Mouse (Mus musculus) forebrain, postnatal 0 days (tissue): Measurements from ENCODE around the gene Otud3. TPM values are rescaled to one million over a fixed set of nuclear protein-coding genes. Genes with fewer than 3 reads are reported as not detected.

ENCODE experiments used
- ATAC-seq: fragments of 200-750 bp; cut with Nextera tagmentation; 2 replicates; pipeline ENCODE4 v1.8.0; 2017; ENCODE audit warnings: mild to moderate bottlenecking, moderate library complexity
- DNase-seq: peaks from one replicate; pipeline ENCODE4 v3.0.0-alpha.2; 2015
- H3K27ac ChIP-seq: fragments of 300-500 bp; sonication (generic); 2 replicates; pipeline ENCODE4 v1.5.1; 2014; ENCODE audit warnings: low read depth, mild to moderate bottlenecking, antibody characterized with exemption, low read length, moderate library complexity, mixed read lengths
- H3K27me3 ChIP-seq: fragments of 300-500 bp; sonication (generic); 2 replicates; pipeline ENCODE4 v1.6.1; 2014; ENCODE audit warnings: mild to moderate bottlenecking, low read length, mixed read lengths; ENCODE audit not compliant: insufficient read depth
- H3K36me3 ChIP-seq: fragments of 300-500 bp; sonication (generic); 2 replicates; pipeline ENCODE4 v1.6.1; 2014; ENCODE audit warnings: mild to moderate bottlenecking, moderate library complexity; ENCODE audit not compliant: insufficient read depth
- H3K4me1 ChIP-seq: fragments of 300-500 bp; sonication (generic); 2 replicates; pipeline ENCODE4 v1.6.1; 2014; ENCODE audit warnings: antibody characterized with exemption; ENCODE audit not compliant: insufficient read depth
- H3K4me2 ChIP-seq: fragments of 300-500 bp; sonication (generic); 2 replicates; pipeline ENCODE4 v1.6.1; 2014; ENCODE audit warnings: low read depth, mild to moderate bottlenecking, moderate library complexity
- H3K4me3 ChIP-seq: fragments of 300-500 bp; sonication (generic); 2 replicates; pipeline ENCODE4 v1.5.1; 2014; ENCODE audit warnings: low read depth, low read length, mixed read lengths
- H3K9ac ChIP-seq: fragments of 300-500 bp; sonication (generic); 2 replicates; pipeline ENCODE4 v1.6.1; 2014; ENCODE audit warnings: mild to moderate bottlenecking
- H3K9me3 ChIP-seq: fragments of 300-500 bp; sonication (generic); 2 replicates; pipeline ENCODE4 v1.6.1; 2016; ENCODE audit warnings: low read length
- CTCF ChIP-seq: sonication (generic); IDR thresholded peaks from 2 replicates; pipeline ENCODE4 v1.5.1; 2016; ENCODE audit warnings: antibody characterized with exemption, control low read depth, low read depth
- WGBS: fragments of 180-500 bp; shearing (Covaris S2); extraction: QIAGEN DNeasy Blood & Tissue Kit; methylation state at CpG from one replicate; pipeline ENCODE4 v1.1.7; 2014; 5-methylcytosine and 5-hydroxymethylcytosine counted together
- polyA plus RNA-seq: library from polyadenylated mRNA; unstranded; fragments of >200 nt; fragmentation: Nextera tagmentation; extraction: Ambion mirVana; gene quantifications from 2 replicates; pipeline ENCODE4 v1.2.1, GENCODE M21; 2015
- total RNA-seq: library from RNA; depleted of rRNA; stranded (reverse); fragments of >200 nt; gene quantifications from 2 replicates; pipeline ENCODE4 v1.2.3, GENCODE M21; 2014; rRNA removed

The Otud3 gene
- 10.5 and 13.1 TPM in 2 replicates for total RNA-seq
- 2.6 and 2.8 TPM in 2 replicates for polyA plus RNA-seq

- Histone ChIP-seq H3K4me3 (peak within 1 kb of the TSS; percentile 96), H3K27ac (peak within 1 kb of the TSS; percentile 64), H3K4me2 (peak within 1 kb of the TSS; percentile 91), H3K9me3 (no peaks in the 10 kb centered on the region), H3K9ac (peak within 1 kb of the TSS; percentile 78), H3K4me1 (peaks cover 12% of the 10 kb centered on the region), H3K36me3 (no peaks in the 10 kb centered on the region), H3K27me3 (no peaks in the 10 kb centered on the region)
- WGBS = under 1% methylated on average over 39 of the region's 39 CpGs
- ATAC-seq = peak; percentile 97
- peak; percentile 85 for TF ChIP-seq CTCF
- DNase-seq = peak; percentile 96
These were observed at the start of gene Otud3 for GRCm38 (mm10) chr4:138913797-138914196. Gene Otud3, minus strand, starts transcription at chr4:138913945.

DNA sequence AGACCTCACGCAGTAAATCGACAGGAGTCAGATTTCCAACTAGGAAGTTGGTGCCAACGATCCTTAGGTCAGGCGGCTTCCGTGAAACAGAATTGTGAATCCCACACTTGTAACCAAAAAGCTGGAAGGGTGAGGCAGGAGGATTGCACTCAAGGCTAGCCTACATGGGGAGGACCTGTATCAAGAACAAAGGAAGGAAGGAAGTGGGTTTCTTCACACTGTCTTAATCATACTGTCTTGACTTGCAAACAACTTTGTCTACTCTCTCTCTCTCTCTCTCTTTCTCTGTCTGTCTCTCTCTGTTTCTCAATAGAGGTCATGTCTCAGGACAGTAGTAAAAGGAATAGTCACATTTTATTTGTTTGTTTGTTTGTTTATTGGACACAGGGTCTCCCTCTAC lies 49.0 kb upstream of the Otud3 start:
- no peaks in the 10 kb centered on the region for H3K4me1 ChIP-seq
- TF ChIP-seq CTCF = no peak
- H3K4me2 ChIP-seq = no peak overlapping the region
- H3K9me3 ChIP-seq = no peaks in the 10 kb centered on the region
- H3K27ac ChIP-seq = no peak overlapping the region
- no peak overlapping the region for H3K4me3 ChIP-seq
- H3K9ac ChIP-seq = no peak overlapping the region
- ATAC-seq (no peak), DNase-seq (no peak)
- 92% methylated on average over 5 of the region's 5 CpGs for WGBS
- H3K36me3 ChIP-seq = no peaks in the 10 kb centered on the region
- H3K27me3 ChIP-seq = no peaks in the 10 kb centered on the region

DNA sequence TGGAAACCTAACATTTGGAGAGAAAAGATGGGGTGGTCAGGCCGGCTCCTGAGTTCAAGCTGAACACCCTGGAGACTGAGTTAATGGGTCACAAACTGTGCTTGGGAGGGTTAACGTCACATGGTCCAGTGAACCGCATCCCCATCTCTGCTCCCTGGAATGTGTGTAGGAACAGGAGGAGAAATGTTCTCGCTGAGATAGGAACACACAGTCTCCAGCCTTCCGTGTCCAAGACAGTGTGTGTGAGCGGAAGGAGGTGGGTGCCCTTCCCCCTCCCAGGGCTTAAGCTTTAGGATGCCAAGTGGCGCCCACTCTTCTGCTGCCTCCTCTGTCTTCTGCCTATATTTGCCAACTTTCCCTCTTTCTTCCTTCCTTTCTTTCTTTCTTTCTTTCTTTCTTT lies 46.2 kb upstream of the Otud3 start:
- no peaks in the 10 kb centered on the region for H3K9me3 ChIP-seq
- H3K9ac ChIP-seq = no peak overlapping the region
- 74% methylated on average over 7 of the region's 7 CpGs for WGBS
- no peaks in the 10 kb centered on the region for H3K36me3 ChIP-seq
- H3K4me2 ChIP-seq = no peak overlapping the region
- no peak overlapping the region for H3K27ac ChIP-seq
- no peaks in the 10 kb centered on the region for H3K4me1 ChIP-seq
- H3K4me3 ChIP-seq = no peak overlapping the region
- no peak for TF ChIP-seq CTCF
- no peak for ATAC-seq
- no peaks in the 10 kb centered on the region for H3K27me3 ChIP-seq
- DNase-seq = no peak

GRCm38 (mm10) chr4:138959120-138959519 lies 45.4 kb upstream of the Otud3 start:
- Histone ChIP-seq H3K36me3 (no peaks in the 10 kb centered on the region), H3K9me3 (no peaks in the 10 kb centered on the region), H3K4me2 (no peak overlapping the region), H3K9ac (no peak overlapping the region), H3K27me3 (no peaks in the 10 kb centered on the region), H3K4me3 (no peak overlapping the region), H3K4me1 (no peaks in the 10 kb centered on the region), H3K27ac (no peak overlapping the region)
- DNase-seq (peak; percentile 49), ATAC-seq (peak; percentile 34)
- no peak for TF ChIP-seq CTCF
- 73% methylated on average over 15 of the region's 15 CpGs for WGBS

DNA sequence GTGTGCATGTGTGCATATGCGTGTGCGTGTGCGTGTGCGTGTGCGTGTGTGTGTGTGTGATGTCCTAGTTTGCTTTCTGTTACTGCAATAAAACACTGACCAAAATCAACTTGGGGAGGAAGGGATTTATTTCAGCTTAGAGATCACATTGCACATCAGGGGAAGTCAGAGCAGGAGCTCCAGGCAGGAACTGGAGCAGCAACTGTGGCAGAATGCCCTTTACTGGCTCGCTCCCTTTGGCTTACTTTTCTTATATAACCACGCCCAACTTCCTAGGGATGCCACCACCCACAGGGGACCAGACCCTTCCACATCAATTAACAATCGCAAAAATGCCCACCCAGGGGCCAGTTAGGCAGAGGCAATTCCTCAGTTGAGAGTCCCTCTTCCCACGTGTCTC lies 44.9 kb upstream of the Otud3 start:
- 83% methylated on average over 9 of the region's 9 CpGs for WGBS
- H3K4me1 ChIP-seq = no peaks in the 10 kb centered on the region
- H3K9ac ChIP-seq = no peak overlapping the region
- H3K27me3 ChIP-seq = no peaks in the 10 kb centered on the region
- no peak for ATAC-seq
- H3K36me3 ChIP-seq = no peaks in the 10 kb centered on the region
- no peak for DNase-seq
- TF ChIP-seq CTCF = no peak
- H3K4me3 ChIP-seq = no peak overlapping the region
- H3K9me3 ChIP-seq = no peaks in the 10 kb centered on the region
- no peak overlapping the region for H3K4me2 ChIP-seq
- no peak overlapping the region for H3K27ac ChIP-seq

GRCm38 (mm10) chr4:138948257-138948656 lies 34.5 kb upstream of the Otud3 start:
- TF ChIP-seq CTCF = no peak
- Histone ChIP-seq H3K27ac (no peak overlapping the region), H3K4me2 (no peak overlapping the region), H3K27me3 (no peaks in the 10 kb centered on the region), H3K9ac (no peak overlapping the region), H3K9me3 (no peaks in the 10 kb centered on the region), H3K4me3 (no peak overlapping the region), H3K36me3 (no peaks in the 10 kb centered on the region), H3K4me1 (no peaks in the 10 kb centered on the region)
- 91% methylated on average over 2 of the region's 2 CpGs for WGBS
- no peak for DNase-seq
- ATAC-seq = no peak

- Histone ChIP-seq H3K9me3 (no peaks in the 10 kb centered on the region), H3K27me3 (no peaks in the 10 kb centered on the region), H3K9ac (no peak overlapping the region), H3K4me3 (no peak overlapping the region), H3K4me2 (no peak overlapping the region), H3K36me3 (no peaks in the 10 kb centered on the region), H3K27ac (no peak overlapping the region), H3K4me1 (no peaks in the 10 kb centered on the region)
- ATAC-seq (peak; percentile 27; the same call in 1 of the 2 replicates), DNase-seq (peak; percentile 61)
- WGBS = 27% methylated on average over 15 of the region's 15 CpGs
- TF ChIP-seq CTCF = peak; percentile 57
These were observed 30.0 kb upstream of the Otud3 start for GRCm38 (mm10) chr4:138943730-138944129.
